Mouse (Mus musculus) brain, adult 2 months (tissue): ENCODE measurements around the gene Zfyve28.

Experiments
- DNase-seq: peaks from one replicate; pipeline ENCODE4 v3.0.0; 2011; ENCODE audit warnings: low read depth, low spot score

Gene Zfyve28

GRCm38 (mm10) chr5:34252307-34252966 lies 35.8 kb downstream of the Zfyve28 start:
- peak; percentile 83 for DNase-seq

GRCm38 (mm10) chr5:34251794-34252193 lies 36.5 kb downstream of the Zfyve28 start:
- no peak for DNase-seq

GRCm38 (mm10) chr5:34250090-34250489 lies 38.2 kb downstream of the Zfyve28 start:
- DNase-seq = peak; percentile 55

- no peak for DNase-seq
Measured at GRCm38 (mm10) chr5:34249132-34249531, 39.1 kb downstream of the Zfyve28 start.

GRCm38 (mm10) chr5:34246443-34246842 lies 41.8 kb downstream of the Zfyve28 start:
- DNase-seq = peak; percentile 78

- DNase-seq = no peak
Measured at GRCm38 (mm10) chr5:34243062-34243461, 45.2 kb downstream of the Zfyve28 start.

GRCm38 (mm10) chr5:34242224-34242963 lies 45.9 kb downstream of the Zfyve28 start:
- peak; percentile 97 for DNase-seq

GRCm38 (mm10) chr5:34238444-34238843 lies 49.8 kb downstream of the Zfyve28 start:
- peak; percentile 62 for DNase-seq

GRCm38 (mm10) chr5:34235898-34236420 lies 52.3 kb downstream of the Zfyve28 start:
- DNase-seq = peak; percentile 58

GRCm38 (mm10) chr5:34235056-34235455 lies 53.2 kb downstream of the Zfyve28 start:
- DNase-seq = peak; percentile 63

GRCm38 (mm10) chr5:34233221-34233515 lies 55.1 kb downstream of the Zfyve28 start:
- DNase-seq = no peak

- peak; percentile 75 for DNase-seq
Measured at GRCm38 (mm10) chr5:34232481-34233220, 55.6 kb downstream of the Zfyve28 start.

GRCm38 (mm10) chr5:34231901-34232300 lies 56.3 kb downstream of the Zfyve28 start:
- DNase-seq = no peak

GRCm38 (mm10) chr5:34230599-34231485 lies 57.4 kb downstream of the Zfyve28 start:
- peak; percentile 53 for DNase-seq

GRCm38 (mm10) chr5:34229503-34229902 lies 58.7 kb downstream of the Zfyve28 start:
- no peak for DNase-seq

GRCm38 (mm10) chr5:34225516-34225915 lies 62.7 kb downstream of the Zfyve28 start:
- DNase-seq = peak; percentile 87

GRCm38 (mm10) chr5:34224515-34224914 lies 63.7 kb downstream of the Zfyve28 start:
- peak; percentile 74 for DNase-seq

- DNase-seq = no peak
Measured at GRCm38 (mm10) chr5:34220001-34220400, 68.2 kb downstream of the Zfyve28 start.

- no peak for DNase-seq
Measured at GRCm38 (mm10) chr5:34218672-34219071, 69.6 kb downstream of the Zfyve28 start.

- DNase-seq = peak; percentile 56
Measured at GRCm38 (mm10) chr5:34217756-34218155, 70.5 kb downstream of the Zfyve28 start.

GRCm38 (mm10) chr5:34216025-34216424 lies 72.2 kb downstream of the Zfyve28 start:
- peak; percentile 63 for DNase-seq
